Mouse (Mus musculus): ENCODE measurements around the gene Zfp1. TPM values are rescaled to one million over a fixed set of nuclear protein-coding genes. Genes with fewer than 3 reads are reported as not detected.

Gene Zfp1
- total RNA-seq, 2 experiments from 2014 or later = 22.0 to 23.5 TPM

GRCm38 (mm10) chr8:111681153-111681552, 38.0 kb downstream of the Zfp1 start:
- no peak for DNase-seq (ENCODE audit: extremely low spot score in 1 of 2, low spot score in 2 of 2)
- intact Hi-C loops (cut with DNase I) = no loop called here
- no peak for TF ChIP-seq CTCF (IDR thresholded peaks at IDR 0.05)
- H3K4me3 ChIP-seq = no peak overlapping the region
- no peak overlapping the region for H3K27ac ChIP-seq

- H3K4me3 ChIP-seq = no peak overlapping the region
- no peak for TF ChIP-seq CTCF (IDR thresholded peaks at IDR 0.05)
- no peak for DNase-seq (ENCODE audit: extremely low spot score in 1 of 2, low spot score in 2 of 2)
- intact Hi-C loops (cut with DNase I) = no loop called here
- H3K27ac ChIP-seq = no peak overlapping the region
These were observed 39.3 kb downstream of the Zfp1 start for GRCm38 (mm10) chr8:111682521-111682920.

GRCm38 (mm10) chr8:111686881-111687280, 43.7 kb downstream of the Zfp1 start:
- TF ChIP-seq CTCF (IDR thresholded peaks at IDR 0.05) = no peak
- intact Hi-C loops (cut with DNase I) = no loop called here

GRCm38 (mm10) chr8:111690960-111691445, 47.8 kb downstream of the Zfp1 start, which contains the start of gene Ctrb1:
Ctrb1 (minus strand) TSS chr8:111691010.
- TF ChIP-seq CTCF (IDR thresholded peaks at IDR 0.05) = no peak
- no peak for DNase-seq (ENCODE audit: extremely low spot score in 1 of 2, low spot score in 2 of 2)
- Histone ChIP-seq H3K27ac (no peak within 1 kb of the TSS), H3K4me3 (no peak within 1 kb of the TSS)
- intact Hi-C loops (cut with DNase I) = no loop called here

More at GRCm38 (mm10) chr8:111686881-111687280, 43.7 kb downstream of the Zfp1 start:
- no peak for DNase-seq (ENCODE audit: extremely low spot score in 1 of 2, low spot score in 2 of 2)
- Histone ChIP-seq H3K27ac (no peak overlapping the region), H3K4me3 (no peak overlapping the region)

GRCm38 (mm10) chr8:111693261-111693741, 50.1 kb downstream of the Zfp1 start:
- no peak for DNase-seq (ENCODE audit: extremely low spot score in 1 of 2, low spot score in 2 of 2)
- H3K4me3 ChIP-seq = no peak overlapping the region
- no peak for TF ChIP-seq CTCF (IDR thresholded peaks at IDR 0.05)
- no peak overlapping the region for H3K27ac ChIP-seq
- intact Hi-C loops (cut with DNase I) = no loop called here

- TF ChIP-seq CTCF (IDR thresholded peaks at IDR 0.05) = no peak
- no peak for DNase-seq (ENCODE audit: extremely low spot score in 1 of 2, low spot score in 2 of 2)
- no peak overlapping the region for H3K4me3 ChIP-seq
- no peak overlapping the region for H3K27ac ChIP-seq
- intact Hi-C loops (cut with DNase I) = no loop called here
These were observed 52.2 kb downstream of the Zfp1 start for GRCm38 (mm10) chr8:111695441-111695840.

- Histone ChIP-seq H3K27ac (no peak overlapping the region), H3K4me3 (no peak overlapping the region)
- DNase-seq (ENCODE audit: extremely low spot score in 1 of 2, low spot score in 2 of 2) = no peak
- intact Hi-C loops (cut with DNase I) = no loop called here
- TF ChIP-seq CTCF (IDR thresholded peaks at IDR 0.05) = no peak
These were observed 54.5 kb downstream of the Zfp1 start for GRCm38 (mm10) chr8:111697655-111698054.

GRCm38 (mm10) chr8:111699035-111699434, 55.8 kb downstream of the Zfp1 start:
- DNase-seq (ENCODE audit: extremely low spot score in 1 of 2, low spot score in 2 of 2) = no peak
- intact Hi-C loops (cut with DNase I) = no loop called here
- no peak for TF ChIP-seq CTCF (IDR thresholded peaks at IDR 0.05)

GRCm38 (mm10) chr8:111700201-111700600, 57.0 kb downstream of the Zfp1 start:
- Histone ChIP-seq H3K27ac (no peak overlapping the region), H3K4me3 (no peak overlapping the region)
- intact Hi-C loops (cut with DNase I) = no loop called here
- no peak for TF ChIP-seq CTCF (IDR thresholded peaks at IDR 0.05)
- no peak for DNase-seq (ENCODE audit: extremely low spot score in 1 of 2, low spot score in 2 of 2)

More at GRCm38 (mm10) chr8:111699035-111699434, 55.8 kb downstream of the Zfp1 start:
- Histone ChIP-seq H3K4me3 (no peak overlapping the region), H3K27ac (no peak overlapping the region)

GRCm38 (mm10) chr8:111700740-111701139, 57.5 kb downstream of the Zfp1 start:
- no peak for DNase-seq (ENCODE audit: extremely low spot score in 1 of 2, low spot score in 2 of 2)
- TF ChIP-seq CTCF (IDR thresholded peaks at IDR 0.05) = no peak
- intact Hi-C loops (cut with DNase I) = no loop called here
- Histone ChIP-seq H3K4me3 (no peak overlapping the region), H3K27ac (no peak overlapping the region)

- Histone ChIP-seq H3K27ac (no peak overlapping the region), H3K4me3 (no peak overlapping the region)
- no peak for TF ChIP-seq CTCF (IDR thresholded peaks at IDR 0.05)
- intact Hi-C loops (cut with DNase I) = no loop called here
- no peak for DNase-seq (ENCODE audit: extremely low spot score in 1 of 2, low spot score in 2 of 2)
These were observed 58.2 kb downstream of the Zfp1 start for GRCm38 (mm10) chr8:111701380-111701779.

- intact Hi-C loops (cut with DNase I) = no loop called here
- no peak for TF ChIP-seq CTCF (IDR thresholded peaks at IDR 0.05)
- no peak for DNase-seq (ENCODE audit: extremely low spot score in 1 of 2, low spot score in 2 of 2)
- Histone ChIP-seq H3K4me3 (no peak overlapping the region), H3K27ac (no peak overlapping the region)
These were observed 61.4 kb downstream of the Zfp1 start for GRCm38 (mm10) chr8:111704585-111704984.

GRCm38 (mm10) chr8:111705222-111705621, 62.0 kb downstream of the Zfp1 start:
- intact Hi-C loops (cut with DNase I) = no loop called here
- no peak for TF ChIP-seq CTCF (IDR thresholded peaks at IDR 0.05)
- Histone ChIP-seq H3K4me3 (no peak overlapping the region), H3K27ac (no peak overlapping the region)
- DNase-seq (ENCODE audit: extremely low spot score in 1 of 2, low spot score in 2 of 2) = no peak

All from left cerebral cortex, adult 2 months (tissue).